Mouse (Mus musculus) layer of hippocampus, postnatal 25 days (tissue): Measurements from ENCODE around the gene Arhgap31. TPM values are rescaled to one million over a fixed set of nuclear protein-coding genes. Genes with fewer than 3 reads are reported as not detected.
"Not testable (repeated sequence)": the region's sequence is repeated elsewhere in the genome, so short reads cannot be mapped to it uniquely, and the experiment has no call there.

Experiments
- DNase-seq, 2 experiments: peaks; one replicate each; pipeline ENCODE4 v3.0.0; 2022; ENCODE audit warnings: mixed read lengths in 2 of 2, low spot score in 1 of 2; ENCODE audit errors: extremely low spot score in 1 of 2
- total RNA-seq, 2 experiments: library from RNA; stranded (reverse); gene quantifications; 2 replicates each; pipeline ENCODE4 v1.2.3; 2021

Gene Arhgap31
- total RNA-seq, 2 experiments from 2014 or later, result 18.1 to 18.7 TPM

DNA sequence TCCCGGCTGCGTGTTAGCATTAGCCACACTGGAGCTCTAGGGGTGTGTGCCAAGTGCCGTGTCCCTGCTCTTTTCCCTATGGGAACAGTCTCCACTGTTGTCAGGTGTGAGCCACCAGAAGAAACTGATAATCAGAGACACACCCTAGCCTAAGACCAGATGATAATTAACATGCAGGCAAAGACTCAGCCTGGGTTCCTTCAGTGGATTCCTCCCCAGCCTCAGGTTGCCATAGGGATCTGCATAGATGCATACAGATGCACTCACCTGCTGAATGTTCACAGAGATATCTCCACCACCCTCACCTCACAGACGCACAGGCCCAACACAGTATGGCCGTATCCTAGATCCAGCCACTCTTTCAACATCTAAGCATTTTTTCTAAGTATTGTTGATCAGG lies 22.6 kb downstream of the Arhgap31 start:
- DNase-seq, result no peak

GRCm38 (mm10) chr16:38689786-38690185 lies 23.3 kb downstream of the Arhgap31 start:
- no peak for DNase-seq

DNA sequence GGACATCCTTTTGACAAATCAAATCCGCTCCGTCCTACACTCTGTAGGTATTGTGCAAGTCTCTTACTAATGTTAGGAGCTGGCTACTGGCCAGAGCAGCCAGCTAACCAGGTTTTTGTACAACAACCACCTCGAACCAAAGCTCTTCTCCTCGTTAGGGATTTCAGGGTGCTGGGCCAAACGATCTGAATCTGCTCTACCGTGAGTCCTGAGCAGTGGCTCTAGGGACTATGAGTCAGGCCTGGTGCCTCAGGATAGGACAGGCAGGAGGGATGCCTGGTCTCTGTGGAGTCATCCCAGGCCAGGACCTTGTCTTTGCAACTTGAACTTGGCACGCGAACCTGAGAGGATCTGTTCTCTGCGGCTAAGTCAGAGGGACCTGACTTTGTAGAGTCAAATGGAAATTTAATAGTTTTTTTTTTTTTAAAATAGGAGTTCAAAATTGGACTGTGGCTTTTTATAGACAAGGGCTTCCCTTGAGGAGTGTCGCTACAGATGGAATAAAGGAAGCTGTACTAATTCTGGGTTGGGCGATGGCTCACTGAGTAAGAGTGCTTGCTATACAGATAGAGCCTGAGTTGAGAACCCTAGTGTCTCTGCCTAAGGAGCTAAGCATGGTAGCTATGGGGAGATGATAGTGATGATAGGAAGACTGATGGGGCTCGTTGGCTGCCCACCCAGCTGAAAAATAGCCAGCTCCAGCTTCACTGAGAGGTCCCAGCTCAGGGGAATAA lies 24.4 kb downstream of the Arhgap31 start:
- DNase-seq, result no peak

DNA sequence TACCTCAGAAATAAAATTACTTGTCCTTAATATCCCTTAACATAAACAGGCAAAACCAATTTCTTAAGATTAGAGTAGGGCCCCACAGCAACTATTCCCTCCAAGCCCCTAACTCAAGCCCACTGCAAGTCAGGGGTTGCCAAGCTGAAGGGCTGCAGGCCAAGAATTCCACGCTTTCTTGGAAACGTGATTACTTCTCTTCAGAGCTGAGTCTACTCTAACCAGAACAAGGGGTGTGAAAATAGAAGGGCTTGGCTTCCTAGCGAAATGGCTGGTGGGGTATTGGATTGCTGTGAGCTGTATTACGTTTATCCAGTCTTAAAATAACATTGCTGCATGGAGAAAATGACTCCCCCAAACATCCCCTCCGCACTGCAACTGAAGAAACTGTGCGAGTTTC lies 25.4 kb downstream of the Arhgap31 start:
- no peak for DNase-seq

GRCm38 (mm10) chr16:38683094-38683493 lies 30.0 kb downstream of the Arhgap31 start:
- no peak for DNase-seq

- DNase-seq, result no peak
These were observed 31.8 kb downstream of the Arhgap31 start for GRCm38 (mm10) chr16:38681313-38681712.

DNA sequence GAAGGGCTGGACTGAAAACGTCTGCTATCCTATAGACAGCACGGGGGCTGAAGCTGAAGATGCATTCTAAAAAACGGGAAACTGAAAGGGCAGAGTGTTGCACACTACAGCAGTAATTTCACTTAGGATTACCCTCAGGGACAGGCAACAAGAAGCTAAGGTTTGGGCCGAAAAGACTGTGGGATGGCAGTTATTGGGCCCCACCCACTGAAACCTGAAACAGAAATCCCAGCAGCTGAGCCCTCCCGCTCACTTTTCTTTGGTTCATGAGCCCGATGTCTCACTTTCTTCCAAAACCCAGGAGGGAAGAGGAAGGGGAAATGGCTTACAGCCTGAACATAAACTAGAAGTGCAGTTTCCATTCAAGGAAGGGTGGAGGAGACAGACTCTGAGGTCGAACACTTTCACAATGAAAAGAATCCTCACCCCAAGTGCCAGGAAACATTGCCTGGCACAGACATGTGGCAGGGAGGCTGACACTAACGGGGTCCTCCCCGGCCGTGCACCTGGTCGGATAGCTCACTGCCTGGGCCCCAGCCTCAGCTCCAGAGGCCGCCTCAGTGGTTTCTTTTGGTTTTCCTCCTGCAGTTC lies 33.5 kb downstream of the Arhgap31 start:
- no peak for DNase-seq

DNA sequence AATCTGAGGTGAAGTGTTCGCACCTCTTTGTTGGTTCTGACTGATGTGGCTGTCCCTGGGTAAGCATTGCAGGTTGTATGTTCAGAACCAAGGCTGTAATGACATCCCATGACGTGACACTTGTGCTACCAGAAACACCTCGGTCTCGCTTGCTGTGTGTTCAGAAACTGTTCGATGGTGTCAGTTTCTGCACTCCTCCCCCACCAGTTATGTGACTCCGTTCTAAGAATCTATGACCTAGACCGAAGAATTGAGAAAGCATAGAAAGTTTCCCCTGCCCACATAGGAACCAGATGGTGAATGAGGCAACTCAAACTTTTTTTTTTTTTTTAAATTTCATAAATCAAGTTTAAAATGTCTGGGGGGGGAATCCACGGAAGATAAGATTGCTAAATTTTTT lies 34.2 kb downstream of the Arhgap31 start:
- no peak for DNase-seq

DNA sequence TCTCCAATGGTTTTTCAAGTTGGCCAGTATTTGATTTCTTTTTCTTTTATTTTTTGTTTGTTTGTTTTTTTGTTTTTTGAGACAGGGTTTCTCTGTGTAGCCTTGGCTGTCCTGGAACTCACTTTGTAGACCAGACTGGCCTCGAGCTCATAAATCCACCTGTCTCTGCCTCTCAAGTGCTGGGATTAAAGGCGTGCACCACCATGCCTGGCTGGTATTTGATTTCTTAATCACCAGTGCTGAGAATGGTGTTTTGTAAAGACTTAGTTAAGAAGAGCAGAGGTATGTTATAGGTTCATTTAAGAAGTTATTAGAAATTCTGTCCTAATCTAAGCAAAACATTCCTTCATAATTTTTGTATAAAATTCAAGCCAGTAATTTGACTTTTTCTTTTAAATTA lies 35.1 kb downstream of the Arhgap31 start:
- DNase-seq, result not testable (repeated sequence)

- DNase-seq, result no peak
These were observed 35.9 kb downstream of the Arhgap31 start for GRCm38 (mm10) chr16:38677171-38677570.

GRCm38 (mm10) chr16:38676647-38677046 lies 36.4 kb downstream of the Arhgap31 start:
- no peak for DNase-seq

DNA sequence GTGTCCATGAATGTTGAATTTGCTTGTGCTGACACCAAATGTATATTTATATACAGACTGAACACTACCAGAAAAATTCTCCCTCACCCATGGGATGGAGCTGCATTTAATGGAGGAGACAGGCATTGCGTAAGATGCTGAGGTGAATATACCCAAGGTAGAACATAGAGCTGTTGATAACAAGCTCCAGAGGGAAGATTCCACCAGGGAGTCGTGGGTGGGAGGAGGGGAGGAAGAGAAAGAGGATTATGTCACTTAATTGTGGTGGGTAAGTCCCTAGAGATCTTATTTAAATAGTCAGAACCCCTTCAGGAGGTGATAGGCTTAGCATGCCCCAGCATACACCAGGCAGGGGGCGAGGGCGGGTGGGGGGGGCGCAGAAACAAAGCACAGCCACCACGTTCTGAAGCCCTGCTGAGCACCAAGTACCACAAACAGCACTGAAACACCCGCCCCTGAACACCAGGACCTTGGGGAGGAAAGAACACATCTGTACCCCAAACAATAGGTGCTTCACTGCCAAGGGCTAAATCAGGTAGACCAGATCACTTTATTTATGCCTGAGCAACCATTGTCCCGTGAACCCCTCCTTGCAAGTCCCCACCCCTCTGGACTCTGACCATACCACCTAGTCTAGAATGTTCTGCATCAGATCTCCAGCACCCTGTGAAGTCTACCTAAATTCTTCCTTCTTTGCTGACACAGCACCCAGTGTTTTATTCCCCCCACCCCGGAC lies 37.3 kb downstream of the Arhgap31 start:
- no peak for DNase-seq

DNA sequence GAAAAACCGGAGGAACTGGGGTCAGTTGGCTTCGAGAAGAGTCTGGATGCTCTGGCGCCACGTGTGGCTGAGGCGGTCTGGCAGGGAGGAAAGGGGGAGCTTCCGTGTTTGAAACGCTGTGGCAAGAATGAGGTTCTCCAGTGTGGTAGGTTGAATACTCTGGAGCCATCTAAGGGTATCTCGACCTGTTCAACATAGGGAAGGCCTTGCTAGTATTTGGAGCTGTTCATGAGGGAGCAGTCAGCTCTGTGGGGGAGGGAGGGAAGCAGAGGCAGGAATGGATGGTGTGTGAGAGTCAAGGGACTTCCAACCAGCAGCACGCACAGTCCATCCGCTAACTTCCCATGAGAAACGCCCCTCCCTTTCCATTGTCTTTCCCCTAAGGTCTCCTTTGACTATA lies 38.2 kb downstream of the Arhgap31 start:
- no peak for DNase-seq

DNA sequence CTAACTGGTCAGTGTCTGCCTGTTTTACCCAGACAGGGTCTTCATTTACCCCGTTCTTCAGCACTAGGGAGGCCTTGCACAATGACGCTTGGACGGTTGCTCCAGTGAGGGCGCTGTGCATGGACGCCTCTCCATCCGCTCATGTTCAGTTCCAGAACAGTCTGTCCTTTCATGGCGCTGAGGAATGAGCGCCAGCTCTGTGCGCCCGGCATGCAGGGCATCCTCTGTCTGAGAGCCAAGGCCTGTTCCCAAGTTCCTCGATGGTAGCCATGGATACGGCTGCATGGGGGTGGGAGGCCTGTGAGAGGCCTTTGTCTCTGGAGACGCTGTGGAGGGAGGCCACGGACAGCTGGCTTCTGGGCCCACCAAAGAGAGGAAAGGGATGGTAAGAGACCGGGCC lies 39.6 kb downstream of the Arhgap31 start:
- peak; percentile 26 to 45 for DNase-seq

DNA sequence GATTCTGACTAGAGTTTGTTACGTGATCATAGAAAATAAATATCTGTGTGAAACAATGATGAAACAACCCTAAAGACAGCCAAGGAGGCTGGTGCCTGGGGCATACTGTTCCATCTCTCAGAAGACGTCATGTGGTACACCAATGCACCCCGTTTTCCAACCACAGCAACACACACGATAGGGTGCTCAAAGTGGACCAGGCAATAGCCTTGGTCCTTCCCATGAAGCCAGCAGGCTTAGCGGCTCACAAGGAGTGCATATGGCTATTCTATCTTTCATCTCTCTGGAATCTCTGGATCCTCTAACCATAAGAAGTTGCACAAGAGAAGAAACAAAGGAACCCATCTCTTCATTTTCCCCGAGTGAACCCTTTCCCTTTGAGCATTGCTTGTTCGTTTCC lies 40.1 kb downstream of the Arhgap31 start:
- DNase-seq, result no peak

DNA sequence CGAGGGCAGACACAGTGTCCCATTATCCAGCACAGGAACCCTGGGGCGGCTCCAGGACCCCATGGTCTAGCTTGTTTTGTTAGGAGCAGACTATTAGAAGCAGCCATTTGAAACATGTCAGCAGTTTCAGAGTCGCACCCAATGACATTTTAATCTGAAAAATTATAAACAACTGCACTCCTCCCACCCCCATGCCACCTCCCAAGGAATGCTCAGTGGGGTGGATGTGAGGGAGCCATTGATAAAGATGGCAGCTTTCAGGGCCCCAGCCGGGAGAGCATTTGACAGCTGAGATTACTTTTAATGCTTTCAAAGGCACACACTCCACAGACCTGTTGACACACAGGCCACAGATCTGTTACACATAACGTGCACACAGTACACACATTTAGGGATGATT lies 40.7 kb downstream of the Arhgap31 start:
- no peak for DNase-seq

DNA sequence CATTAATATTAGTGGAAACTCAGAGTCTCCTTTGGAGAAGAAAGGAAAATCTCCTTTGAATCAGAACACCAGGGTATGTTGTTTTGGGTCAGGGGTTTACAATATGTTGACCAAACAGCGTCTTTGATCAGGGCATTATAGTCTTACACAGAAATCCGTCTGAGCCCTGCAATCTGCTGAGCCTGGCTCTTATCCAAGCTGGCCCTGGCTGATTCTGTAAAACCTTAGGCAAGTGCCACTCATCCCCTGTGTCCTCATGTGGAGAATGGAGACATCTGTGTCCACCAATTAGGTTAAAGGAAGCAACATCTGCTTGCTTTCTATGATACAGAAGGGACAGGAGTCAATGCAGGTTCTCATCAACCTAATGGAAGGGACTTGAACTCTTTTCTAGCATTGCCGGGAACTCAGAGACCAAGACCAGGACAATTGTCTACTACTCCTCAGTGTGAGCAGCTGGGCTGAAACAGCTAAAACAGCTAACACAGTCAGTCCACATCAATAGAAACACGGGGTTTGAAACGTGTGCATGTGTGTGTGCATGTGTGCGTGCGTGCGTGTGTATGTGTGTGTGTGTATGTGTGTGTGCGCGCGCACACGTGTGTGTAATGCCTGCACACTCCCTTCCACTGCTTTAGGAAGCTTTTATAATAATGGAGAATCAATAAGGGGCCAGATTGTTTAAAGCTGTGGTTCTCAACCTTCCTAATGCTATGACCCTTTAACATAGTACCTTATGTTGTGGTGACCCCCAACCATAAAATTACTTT lies 42.3 kb downstream of the Arhgap31 start:
- no peak for DNase-seq

DNA sequence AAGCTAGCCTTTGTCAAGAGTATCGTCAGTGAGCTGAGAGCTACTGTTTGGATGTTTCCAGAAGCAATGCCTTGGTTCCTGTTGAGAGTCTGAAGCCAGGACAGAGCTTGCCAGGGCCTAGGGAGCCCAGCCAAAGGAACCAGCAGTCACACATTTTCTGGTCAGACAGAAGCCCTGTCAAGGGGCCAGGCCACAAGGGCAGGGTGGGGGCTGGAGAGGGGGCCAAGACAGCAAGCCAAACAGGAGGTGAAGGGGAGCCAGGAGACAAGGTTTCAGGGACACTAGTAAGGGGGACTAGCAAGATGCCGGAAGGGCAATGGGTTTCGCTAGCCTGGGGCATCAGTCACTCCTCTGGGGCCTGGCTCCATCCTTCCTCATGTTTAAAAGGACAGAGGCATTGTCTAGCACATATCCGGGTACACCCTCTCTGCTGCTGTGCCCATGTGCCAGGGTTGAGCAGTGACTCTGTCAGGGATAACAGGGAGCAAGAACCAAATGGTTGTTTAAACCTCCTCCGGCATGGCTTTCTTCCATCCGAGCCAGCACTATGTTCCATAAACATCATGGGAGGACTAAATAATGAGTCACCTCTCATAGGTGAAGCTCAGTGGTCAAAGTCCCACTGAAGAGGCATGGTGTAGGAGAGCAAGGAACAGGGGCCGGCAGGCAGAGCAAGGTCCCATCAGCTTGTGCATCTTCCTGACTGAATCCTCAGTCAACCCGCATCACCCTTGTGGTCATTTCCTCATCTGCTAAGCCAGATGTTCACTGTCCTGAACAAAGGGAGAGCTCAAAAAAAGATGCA lies 44.0 kb downstream of the Arhgap31 start:
- peak in 1 of 2 experiments; percentile 25 for DNase-seq

DNA sequence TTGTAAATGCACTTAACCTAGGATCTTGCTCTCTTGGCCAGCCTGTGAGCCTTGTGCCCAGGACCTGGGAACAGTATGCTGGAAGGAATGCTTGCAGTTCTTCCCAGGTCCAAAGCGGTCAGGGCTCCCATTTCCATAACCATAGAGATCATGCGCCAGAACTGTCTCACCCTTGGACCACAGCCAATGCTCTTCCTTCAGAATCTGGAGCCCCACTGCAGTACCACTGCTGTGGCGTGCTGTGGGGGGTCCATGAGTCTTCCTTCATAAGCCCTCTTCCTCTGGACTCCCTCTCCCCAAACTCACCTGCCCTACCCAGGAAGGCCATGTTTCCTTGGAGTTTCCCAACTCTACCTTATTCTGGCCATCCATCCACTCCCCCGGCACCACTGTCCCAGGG lies 46.6 kb downstream of the Arhgap31 start:
- no peak for DNase-seq

- no peak for DNase-seq
These were observed 47.1 kb downstream of the Arhgap31 start for GRCm38 (mm10) chr16:38666016-38666415.
